Mouse (Mus musculus) forebrain, embryonic 16.5 days (tissue): ENCODE data around the gene Cabcoco1. TPM values are rescaled to one million over a fixed set of nuclear protein-coding genes. Genes with fewer than 3 reads are reported as not detected.
A peak's percentile ranks its signal among the peaks of the same experiment; 100 is the strongest.

ENCODE experiments used
- ATAC-seq: fragments of 200-750 bp; cut with Nextera tagmentation; 2 replicates; pipeline ENCODE4 v1.8.0; 2017; ENCODE audit warnings: mild to moderate bottlenecking, moderate library complexity
- H3K27ac ChIP-seq: fragments of 300-500 bp; sonication (generic); 2 replicates; pipeline ENCODE4 v1.5.1; 2014; ENCODE audit warnings: low read length, control low read depth
- H3K27me3 ChIP-seq: fragments of 300-500 bp; sonication (generic); replicated peaks from 2 replicates; pipeline ENCODE4 v1.6.1; 2014; ENCODE audit warnings: low read length; ENCODE audit not compliant: control insufficient read depth, insufficient read depth
- H3K36me3 ChIP-seq: fragments of 300-500 bp; sonication (generic); 2 replicates; pipeline ENCODE4 v1.6.1; 2014; ENCODE audit not compliant: control insufficient read depth, insufficient read depth
- H3K4me1 ChIP-seq: fragments of 300-500 bp; sonication (generic); replicated peaks from 2 replicates; pipeline ENCODE4 v1.6.1; 2014; ENCODE audit warnings: low read length; ENCODE audit not compliant: control insufficient read depth, insufficient read depth
- H3K4me2 ChIP-seq: fragments of 300-500 bp; sonication (generic); 2 replicates; pipeline ENCODE4 v1.6.1; 2014; ENCODE audit warnings: mild to moderate bottlenecking, low read length, control low read depth
- H3K4me3 ChIP-seq: fragments of 300-500 bp; sonication (generic); replicated peaks from 2 replicates; pipeline ENCODE4 v1.5.1; 2014; ENCODE audit warnings: mild to moderate bottlenecking, low read length, control low read depth
- H3K9ac ChIP-seq: fragments of 300-500 bp; sonication (generic); replicated peaks from 2 replicates; pipeline ENCODE4 v1.6.1; 2014; ENCODE audit warnings: low read depth, low read length, control low read depth
- H3K9me3 ChIP-seq: fragments of 300-500 bp; sonication (generic); 2 replicates; pipeline ENCODE4 v1.6.1; 2016; ENCODE audit warnings: low read length; ENCODE audit not compliant: control insufficient read depth
- WGBS: fragments of 180-500 bp; shearing (Covaris S2); extraction: QIAGEN DNeasy Blood & Tissue Kit; methylation state at CpG from one replicate; pipeline ENCODE4 v1.1.7; 2014; 5-methylcytosine and 5-hydroxymethylcytosine counted together
- polyA plus RNA-seq: library from polyadenylated mRNA; unstranded; fragments of >200 nt; fragmentation: Nextera tagmentation; extraction: Ambion mirVana; gene quantifications from 2 replicates; pipeline ENCODE4 v1.2.1, GENCODE M21; 2015

The Cabcoco1 gene
- polyA plus RNA-seq, 1 experiment from 2014 or later = 0.49 TPM

GRCm38 (mm10) chr10:68553677-68554076, 12.0 kb upstream of the Cabcoco1 start:
- peaks cover 11% of the 10 kb centered on the region; the same call in 1 of the 2 replicates for H3K4me1 ChIP-seq
- whole genome bisulfite sequencing = 91% methylated on average over 3 of the region's 3 CpGs
- H3K27me3 ChIP-seq = no peaks in the 10 kb centered on the region
- H3K9me3 ChIP-seq = no peaks in the 10 kb centered on the region
- no peak for ATAC-seq
- no peak overlapping the region for H3K27ac ChIP-seq
- no peaks in the 10 kb centered on the region for H3K36me3 ChIP-seq
- no peak overlapping the region for H3K4me2 ChIP-seq
- no peak overlapping the region for H3K9ac ChIP-seq
- H3K4me3 ChIP-seq = no peak overlapping the region

GRCm38 (mm10) chr10:68552556-68552955, 10.9 kb upstream of the Cabcoco1 start:
- H3K4me3 ChIP-seq = no peak overlapping the region
- no peak overlapping the region for H3K27ac ChIP-seq
- no peak for ATAC-seq
- no peaks in the 10 kb centered on the region for H3K9me3 ChIP-seq
- no peaks in the 10 kb centered on the region for H3K27me3 ChIP-seq
- no peak overlapping the region for H3K9ac ChIP-seq
- no peaks in the 10 kb centered on the region for H3K36me3 ChIP-seq
- H3K4me2 ChIP-seq = no peak overlapping the region
- 87% methylated on average over 2 of the region's 2 CpGs for WGBS
- H3K4me1 ChIP-seq = no peaks in the 10 kb centered on the region

- no peak overlapping the region for H3K27ac ChIP-seq
- no peaks in the 10 kb centered on the region for H3K9me3 ChIP-seq
- no peak overlapping the region for H3K4me2 ChIP-seq
- H3K36me3 ChIP-seq = no peaks in the 10 kb centered on the region
- no peak overlapping the region for H3K9ac ChIP-seq
- no peak overlapping the region for H3K4me3 ChIP-seq
- H3K4me1 ChIP-seq = no peaks in the 10 kb centered on the region
- no peak for ATAC-seq
- 88% methylated on average over 7 of the region's 7 CpGs for WGBS
- no peaks in the 10 kb centered on the region for H3K27me3 ChIP-seq
Observed at GRCm38 (mm10) chr10:68551316-68551715, 9.6 kb upstream of the Cabcoco1 start.

GRCm38 (mm10) chr10:68550668-68551267, 9.1 kb upstream of the Cabcoco1 start:
- Histone ChIP-seq H3K27ac (no peak overlapping the region), H3K9ac (no peak overlapping the region), H3K4me3 (no peak overlapping the region), H3K4me1 (no peaks in the 10 kb centered on the region), H3K36me3 (no peaks in the 10 kb centered on the region), H3K9me3 (no peaks in the 10 kb centered on the region), H3K27me3 (no peaks in the 10 kb centered on the region), H3K4me2 (no peak overlapping the region)
- 58% methylated on average over 9 of the region's 9 CpGs for WGBS
- ATAC-seq = no peak

- H3K36me3 ChIP-seq = no peaks in the 10 kb centered on the region
- no peak overlapping the region for H3K9ac ChIP-seq
- H3K9me3 ChIP-seq = no peaks in the 10 kb centered on the region
- peaks cover 13% of the 10 kb centered on the region for H3K4me1 ChIP-seq
- no peak overlapping the region for H3K27ac ChIP-seq
- no peak overlapping the region for H3K4me3 ChIP-seq
- no peak overlapping the region for H3K4me2 ChIP-seq
- ATAC-seq = no peak
- 64% methylated on average over 3 of the region's 3 CpGs for WGBS
- no peaks in the 10 kb centered on the region for H3K27me3 ChIP-seq
Observed at GRCm38 (mm10) chr10:68543107-68543506, 1.4 kb upstream of the Cabcoco1 start.

DNA sequence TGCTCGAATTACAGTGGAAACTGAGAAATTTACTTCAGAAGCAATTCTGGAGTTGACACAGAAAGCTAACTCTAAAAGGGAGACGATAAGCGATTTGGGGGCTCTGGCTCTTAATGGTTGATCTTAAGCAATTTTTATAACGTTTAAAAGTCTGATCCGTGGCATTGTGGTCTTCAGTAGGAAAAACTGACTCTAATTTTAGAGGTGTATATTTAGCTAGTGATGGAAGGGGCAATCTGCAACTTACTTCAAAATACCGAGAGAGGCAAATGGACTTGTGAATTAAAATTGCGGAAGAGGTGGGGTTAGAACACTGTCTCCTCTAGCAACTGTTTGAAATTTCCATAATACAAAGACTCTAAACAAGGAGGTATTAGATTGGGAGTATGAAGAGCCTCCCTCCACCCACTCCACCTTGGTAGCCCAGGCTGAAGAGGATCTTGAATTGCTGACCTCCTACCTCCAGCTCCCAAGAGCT, 286 bp upstream of the Cabcoco1 start:
- Histone ChIP-seq H3K27ac (no peak overlapping the region), H3K27me3 (no peaks in the 10 kb centered on the region), H3K4me3 (no peak overlapping the region), H3K9me3 (no peaks in the 10 kb centered on the region), H3K36me3 (no peaks in the 10 kb centered on the region), H3K9ac (no peak overlapping the region), H3K4me2 (peak overlapping the region; percentile 49), H3K4me1 (peaks cover 13% of the 10 kb centered on the region)
- 48% methylated on average over 7 of the region's 7 CpGs for WGBS
- ATAC-seq = no peak

DNA sequence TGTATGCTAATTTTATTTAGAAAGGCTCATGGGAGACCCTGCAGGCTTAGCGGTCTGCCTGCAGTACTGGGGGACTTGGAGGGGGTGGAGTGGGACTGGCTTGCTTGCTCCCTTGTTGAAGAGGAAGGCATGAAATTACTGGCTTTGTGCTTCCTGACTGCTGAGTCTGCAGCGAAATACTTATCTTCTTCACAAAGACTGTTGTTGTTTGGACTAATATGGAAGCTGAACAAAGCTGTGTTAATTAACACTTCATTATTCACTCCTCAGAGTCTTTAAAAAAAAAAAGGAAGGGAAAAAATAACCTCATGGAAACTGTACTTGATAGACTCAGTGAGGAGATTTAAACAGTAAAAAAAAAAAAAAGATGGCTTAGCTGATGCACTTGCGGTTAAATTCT, 1.1 kb downstream of the Cabcoco1 start:
- H3K9ac ChIP-seq = no peak overlapping the region
- H3K36me3 ChIP-seq = no peaks in the 10 kb centered on the region
- ATAC-seq = peak; percentile 88
- H3K9me3 ChIP-seq = no peaks in the 10 kb centered on the region
- no peak overlapping the region for H3K4me2 ChIP-seq
- H3K27ac ChIP-seq = peak overlapping the region; percentile 41; the same call in 1 of the 2 replicates
- no peak overlapping the region for H3K4me3 ChIP-seq
- H3K27me3 ChIP-seq = no peaks in the 10 kb centered on the region
- WGBS = 14% methylated on average over 3 of the region's 3 CpGs
- H3K4me1 ChIP-seq = peaks cover 13% of the 10 kb centered on the region

DNA sequence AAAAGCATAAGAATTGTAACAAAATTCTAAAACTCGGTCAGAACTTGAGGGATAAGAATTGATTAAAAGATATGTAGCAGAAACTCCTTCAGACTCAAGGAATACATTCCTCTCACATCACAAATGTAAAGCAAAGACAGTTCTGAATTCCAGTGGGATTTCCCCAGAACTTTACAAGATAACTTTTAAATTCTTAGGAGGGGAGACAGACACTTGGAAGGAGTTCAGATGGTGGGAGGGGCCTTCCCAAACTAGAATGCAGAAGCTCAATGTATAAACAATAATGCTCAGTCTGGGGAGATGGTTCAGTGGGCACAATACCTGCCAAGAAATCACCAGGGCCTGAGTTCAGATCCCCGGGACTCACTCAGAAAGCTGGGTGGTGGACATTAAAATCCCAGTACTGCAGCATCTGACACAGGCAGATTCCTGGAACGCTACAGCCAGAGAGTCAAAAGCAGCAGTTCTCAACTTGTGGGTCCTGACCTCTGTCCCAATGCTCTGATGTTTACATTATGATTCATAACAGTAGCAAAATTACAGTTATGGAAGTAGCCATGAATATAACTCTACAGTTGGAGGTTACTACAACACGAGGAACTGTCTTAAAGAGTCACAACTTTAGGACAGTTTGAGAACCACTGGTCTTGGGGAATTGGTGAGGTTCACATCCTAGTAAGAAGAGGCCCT, 4.3 kb downstream of the Cabcoco1 start:
- Histone ChIP-seq H3K4me1 (peaks cover 13% of the 10 kb centered on the region), H3K27ac (no peak overlapping the region), H3K27me3 (no peaks in the 10 kb centered on the region), H3K9ac (no peak overlapping the region), H3K4me3 (no peak overlapping the region), H3K4me2 (no peak overlapping the region), H3K36me3 (no peaks in the 10 kb centered on the region), H3K9me3 (no peaks in the 10 kb centered on the region)
- ATAC-seq = no peak
- 64% methylated on average over 4 of the region's 4 CpGs for WGBS

- WGBS = 88% methylated on average over 10 of the region's 10 CpGs
- no peaks in the 10 kb centered on the region for H3K4me1 ChIP-seq
- no peak overlapping the region for H3K9ac ChIP-seq
- ATAC-seq = no peak
- H3K4me2 ChIP-seq = no peak overlapping the region
- no peaks in the 10 kb centered on the region for H3K27me3 ChIP-seq
- no peak overlapping the region for H3K27ac ChIP-seq
- no peaks in the 10 kb centered on the region for H3K36me3 ChIP-seq
- H3K9me3 ChIP-seq = no peaks in the 10 kb centered on the region
- H3K4me3 ChIP-seq = no peak overlapping the region
Observed at GRCm38 (mm10) chr10:68529364-68530049, 12.2 kb downstream of the Cabcoco1 start.
